Mouse (Mus musculus): ENCODE results near the gene Pklr. TPM values are rescaled to one million over a fixed set of nuclear protein-coding genes. Genes with fewer than 3 reads are reported as not detected.

The Pklr gene
- polyA plus RNA-seq, 1 experiment from 2014 or later: 6.6 TPM

DNA sequence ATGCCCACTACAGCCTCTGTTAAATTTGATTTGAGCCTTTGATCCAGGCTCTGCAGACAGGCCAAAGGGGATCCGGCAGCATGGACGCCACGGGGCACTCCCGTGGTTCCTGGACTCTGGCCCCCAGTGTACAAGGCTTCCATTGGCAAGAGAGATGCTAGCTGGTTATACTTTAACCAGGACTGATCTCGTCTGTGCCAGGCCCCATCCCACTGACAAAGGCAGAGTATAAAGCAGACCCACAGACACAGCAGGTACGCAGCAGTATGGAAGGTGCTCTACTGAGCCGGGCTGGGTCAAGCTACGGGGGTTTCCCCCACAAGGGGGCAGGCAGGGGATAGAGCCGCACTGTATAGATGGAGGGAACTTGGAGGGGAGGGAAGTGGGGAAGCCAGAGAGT is 423 bp downstream of the Pklr start:
- ATAC-seq (ENCODE audit: low FRiP score, low TSS enrichment) (peak; percentile 74), DNase-seq (ENCODE audit: low spot score) (peak; percentile 74)
- no peak overlapping the region for H3K4me2 ChIP-seq (replicated peaks; ENCODE audit: low read depth)
- TF ChIP-seq EP300 (optimal IDR thresholded peaks at IDR 0.05) (no peak), CTCF (IDR thresholded peaks at IDR 0.05; ENCODE audit: low read depth) (peak; percentile 53)
- no peaks in the 10 kb centered on the region for H3K36me3 ChIP-seq (ENCODE audit: control insufficient read depth, insufficient read depth, low read length)
- no peaks in the 10 kb centered on the region for H3K27me3 ChIP-seq (ENCODE audit: control insufficient read depth, insufficient read depth, low read length)
- 0 out of 2 replicates have a peak overlapping the region, but pooled peaks have one; percentile 8 for H3K27ac ChIP-seq (replicated peaks)
- no peak overlapping the region for H3K4me3 ChIP-seq (ENCODE audit: low read depth, low read length)
- no peak overlapping the region for H3K9ac ChIP-seq (ENCODE audit: low read length)
- no peaks in the 10 kb centered on the region for H3K9me3 ChIP-seq (ENCODE audit: control insufficient read depth, low read length)
- WGBS: 33% methylated on average over 9 of the region's 9 CpGs
- no peaks in the 10 kb centered on the region for H3K4me1 ChIP-seq (replicated peaks; ENCODE audit: control insufficient read depth, insufficient read depth)

- Histone ChIP-seq H3K9ac (ENCODE audit: low read length) (0 out of 2 replicates have a peak overlapping the region, but pooled peaks have one; percentile 23), H3K27me3 (ENCODE audit: control insufficient read depth, insufficient read depth, low read length) (no peaks in the 10 kb centered on the region), H3K4me2 (replicated peaks; ENCODE audit: low read depth) (no peak overlapping the region), H3K36me3 (ENCODE audit: control insufficient read depth, insufficient read depth, low read length) (no peaks in the 10 kb centered on the region), H3K9me3 (ENCODE audit: control insufficient read depth, low read length) (no peaks in the 10 kb centered on the region), H3K27ac (replicated peaks) (no peak overlapping the region), H3K4me3 (ENCODE audit: low read depth, low read length) (no peak overlapping the region), H3K4me1 (replicated peaks; ENCODE audit: control insufficient read depth, insufficient read depth) (no peaks in the 10 kb centered on the region)
- TF ChIP-seq EP300 (optimal IDR thresholded peaks at IDR 0.05) (no peak), CTCF (IDR thresholded peaks at IDR 0.05; ENCODE audit: low read depth) (no peak)
- 71% methylated on average over 10 of the region's 10 CpGs for WGBS
- ATAC-seq (ENCODE audit: low FRiP score, low TSS enrichment) (no peak), DNase-seq (ENCODE audit: low spot score) (no peak)
Measured at GRCm38 (mm10) chr3:89144821-89145220, 8.9 kb downstream of the Pklr start.

GRCm38 (mm10) chr3:89145566-89145965 is 9.6 kb downstream of the Pklr start:
- H3K9ac ChIP-seq (ENCODE audit: low read length): no peak overlapping the region

GRCm38 (mm10) chr3:89147101-89147978 is 11.4 kb downstream of the Pklr start:
- H3K36me3 ChIP-seq (ENCODE audit: control insufficient read depth, insufficient read depth, low read length): no peaks in the 10 kb centered on the region
- no peaks in the 10 kb centered on the region for H3K27me3 ChIP-seq (ENCODE audit: control insufficient read depth, insufficient read depth, low read length)
- ATAC-seq (ENCODE audit: low FRiP score, low TSS enrichment) (peak; percentile 88), DNase-seq (ENCODE audit: low spot score) (peak; percentile 82)
- H3K4me2 ChIP-seq (replicated peaks; ENCODE audit: low read depth): peak overlapping the region; percentile 48
- peak overlapping the region; percentile 43; the same call in 1 of the 2 replicates for H3K9ac ChIP-seq (ENCODE audit: low read length)
- no peaks in the 10 kb centered on the region for H3K4me1 ChIP-seq (replicated peaks; ENCODE audit: control insufficient read depth, insufficient read depth)
- peak overlapping the region; percentile 24; the same call in 1 of the 2 replicates for H3K4me3 ChIP-seq (ENCODE audit: low read depth, low read length)
- no peak overlapping the region for H3K27ac ChIP-seq (replicated peaks)
- TF ChIP-seq CTCF (IDR thresholded peaks at IDR 0.05; ENCODE audit: low read depth): no peak
- no peak for TF ChIP-seq EP300 (optimal IDR thresholded peaks at IDR 0.05)
- H3K9me3 ChIP-seq (ENCODE audit: control insufficient read depth, low read length): no peaks in the 10 kb centered on the region
- WGBS: 29% methylated on average over 23 of the region's 26 CpGs

More at GRCm38 (mm10) chr3:89145566-89145965, 9.6 kb downstream of the Pklr start:
- no peaks in the 10 kb centered on the region for H3K36me3 ChIP-seq (ENCODE audit: control insufficient read depth, insufficient read depth, low read length)
- TF ChIP-seq EP300 (optimal IDR thresholded peaks at IDR 0.05) (no peak), CTCF (IDR thresholded peaks at IDR 0.05; ENCODE audit: low read depth) (no peak)
- no peaks in the 10 kb centered on the region for H3K9me3 ChIP-seq (ENCODE audit: control insufficient read depth, low read length)
- no peak overlapping the region for H3K4me2 ChIP-seq (replicated peaks; ENCODE audit: low read depth)
- no peak for DNase-seq (ENCODE audit: low spot score)
- H3K27me3 ChIP-seq (ENCODE audit: control insufficient read depth, insufficient read depth, low read length): no peaks in the 10 kb centered on the region
- 50% methylated on average over 8 of the region's 8 CpGs for WGBS
- ATAC-seq (ENCODE audit: low FRiP score, low TSS enrichment): no peak
- H3K27ac ChIP-seq (replicated peaks): no peak overlapping the region
- H3K4me1 ChIP-seq (replicated peaks; ENCODE audit: control insufficient read depth, insufficient read depth): no peaks in the 10 kb centered on the region
- no peak overlapping the region for H3K4me3 ChIP-seq (ENCODE audit: low read depth, low read length)

DNA sequence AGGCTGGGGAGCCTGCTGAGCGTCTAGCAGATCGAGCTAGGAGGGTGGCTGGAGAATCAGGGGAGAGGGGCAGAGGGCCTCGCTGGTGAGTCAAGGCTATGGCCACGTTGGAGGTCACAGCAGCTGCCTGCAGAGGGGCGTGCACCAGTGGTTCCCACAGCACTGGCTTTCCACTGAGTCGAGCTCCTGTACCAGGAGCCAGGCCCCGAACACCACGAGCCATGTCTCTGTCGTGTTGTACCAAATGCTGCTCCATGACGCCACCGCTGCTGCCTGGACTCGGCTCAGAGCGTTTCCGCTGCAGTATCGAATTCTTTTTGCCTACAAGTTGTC is 12.0 kb downstream of the Pklr start:
- no peak for DNase-seq (ENCODE audit: low spot score)
- peak overlapping the region; percentile 43; the same call in 1 of the 2 replicates for H3K9ac ChIP-seq (ENCODE audit: low read length)

GRCm38 (mm10) chr3:89148567-89148966 is 12.6 kb downstream of the Pklr start:
- Histone ChIP-seq H3K9me3 (ENCODE audit: control insufficient read depth, low read length) (no peaks in the 10 kb centered on the region), H3K36me3 (ENCODE audit: control insufficient read depth, insufficient read depth, low read length) (no peaks in the 10 kb centered on the region), H3K9ac (ENCODE audit: low read length) (no peak overlapping the region), H3K4me2 (replicated peaks; ENCODE audit: low read depth) (no peak overlapping the region), H3K4me1 (replicated peaks; ENCODE audit: control insufficient read depth, insufficient read depth) (no peaks in the 10 kb centered on the region), H3K27ac (replicated peaks) (no peak overlapping the region), H3K4me3 (ENCODE audit: low read depth, low read length) (no peak overlapping the region), H3K27me3 (ENCODE audit: control insufficient read depth, insufficient read depth, low read length) (no peaks in the 10 kb centered on the region)
- TF ChIP-seq EP300 (optimal IDR thresholded peaks at IDR 0.05) (no peak), CTCF (IDR thresholded peaks at IDR 0.05; ENCODE audit: low read depth) (no peak)
- DNase-seq (ENCODE audit: low spot score) (no peak), ATAC-seq (ENCODE audit: low FRiP score, low TSS enrichment) (no peak)
- 80% methylated on average over 14 of the region's 14 CpGs for WGBS

More for the DNA sequence above, 12.0 kb downstream of the Pklr start:
- H3K27ac ChIP-seq (replicated peaks): no peak overlapping the region
- TF ChIP-seq EP300 (optimal IDR thresholded peaks at IDR 0.05) (no peak), CTCF (IDR thresholded peaks at IDR 0.05; ENCODE audit: low read depth) (no peak)
- H3K27me3 ChIP-seq (ENCODE audit: control insufficient read depth, insufficient read depth, low read length): no peaks in the 10 kb centered on the region
- peak overlapping the region; percentile 24; the same call in 1 of the 2 replicates for H3K4me3 ChIP-seq (ENCODE audit: low read depth, low read length)
- H3K4me2 ChIP-seq (replicated peaks; ENCODE audit: low read depth): peak overlapping the region; percentile 48
- no peaks in the 10 kb centered on the region for H3K4me1 ChIP-seq (replicated peaks; ENCODE audit: control insufficient read depth, insufficient read depth)
- no peaks in the 10 kb centered on the region for H3K9me3 ChIP-seq (ENCODE audit: control insufficient read depth, low read length)
- peak; percentile 53 for ATAC-seq (ENCODE audit: low FRiP score, low TSS enrichment)
- H3K36me3 ChIP-seq (ENCODE audit: control insufficient read depth, insufficient read depth, low read length): no peaks in the 10 kb centered on the region
- WGBS: 8% methylated on average over 15 of the region's 15 CpGs

All from stomach, postnatal 0 days (tissue).